Mouse (Mus musculus): ENCODE measurements around the gene Lcorl. TPM values are rescaled to one million over a fixed set of nuclear protein-coding genes. Genes with fewer than 3 reads are reported as not detected.

Gene Lcorl
- polyA plus RNA-seq (2017; shearing (Covaris generic)), result 21.4 TPM

GRCm38 (mm10) chr5:45857254-45858011 is at the start of gene Lcorl:
TSS of gene Lcorl (minus strand) at chr5:45857615.

GRCm38 (mm10) chr5:45669598-45670279 is 187.7 kb downstream of the Lcorl start, which contains the start of gene Ncapg:
TSS of gene Ncapg (plus strand) at chr5:45669919.

Other genes with a start within 250 kb of the Lcorl start
- gene Fam184b, start 218.0 kb downstream of the Lcorl start, polyA plus RNA-seq (2017; shearing (Covaris generic)), result not detected
- 0.49 TPM for gene Ncapg, start 187.7 kb downstream of the Lcorl start, polyA plus RNA-seq (2017; shearing (Covaris generic))